Mouse (Mus musculus) retina, postnatal 7 days (tissue): ENCODE measurements around the gene Lypd6b.

Source experiments
- DNase-seq: peaks from one replicate; pipeline ENCODE4 v3.0.0-alpha.2; 2012; ENCODE audit warnings: low read depth, low spot score

Gene Lypd6b

DNA sequence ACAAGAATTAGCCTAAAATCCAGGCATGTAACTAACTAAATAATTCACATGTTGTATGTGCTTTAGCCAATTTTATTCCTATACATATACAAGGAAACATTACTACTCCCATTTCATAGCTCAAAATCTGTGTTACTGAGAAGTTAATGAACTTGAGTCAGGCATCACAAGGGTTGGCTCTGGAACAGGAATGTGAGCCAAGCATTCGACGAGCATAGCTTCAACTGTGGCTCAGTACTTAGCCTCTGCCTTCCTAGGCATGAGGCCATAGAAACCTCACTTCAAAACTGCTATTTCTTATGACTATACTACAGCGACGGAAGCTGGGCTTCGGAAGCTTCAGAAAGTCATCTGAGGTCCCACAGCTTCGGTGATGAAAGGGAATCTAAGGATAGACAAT lies 152.9 kb downstream of the Lypd6b start:
- DNase-seq, result no peak

GRCm38 (mm10) chr2:49942100-49942499 lies 154.6 kb downstream of the Lypd6b start:
- DNase-seq, result no peak

GRCm38 (mm10) chr2:49951681-49952080 lies 164.2 kb downstream of the Lypd6b start:
- no peak for DNase-seq

- no peak for DNase-seq
Measured at GRCm38 (mm10) chr2:49952632-49953293, 165.3 kb downstream of the Lypd6b start.

DNA sequence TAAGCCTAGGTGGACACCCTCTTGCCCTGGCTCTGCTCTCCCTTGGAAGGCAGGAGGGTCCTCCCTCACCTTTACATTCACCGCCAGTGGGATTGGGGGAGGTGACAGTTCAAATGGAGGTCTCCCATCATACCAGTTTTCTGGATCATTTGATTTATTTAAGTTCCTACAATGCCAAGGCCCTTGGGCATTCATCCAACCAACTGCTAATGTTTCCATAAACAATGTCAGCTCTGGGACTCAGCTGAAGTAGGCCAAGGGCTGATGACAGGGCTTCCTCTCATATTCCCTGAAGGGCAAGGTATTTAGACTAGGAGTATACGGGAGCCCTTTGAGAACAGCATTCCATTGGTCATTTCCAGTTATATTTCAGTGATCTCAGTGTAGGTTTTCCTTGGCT lies 170.0 kb downstream of the Lypd6b start:
- no peak for DNase-seq

- no peak for DNase-seq
Measured at GRCm38 (mm10) chr2:49961991-49962390, 174.5 kb downstream of the Lypd6b start.

- DNase-seq, result no peak
Measured at GRCm38 (mm10) chr2:49964899-49965298, 177.4 kb downstream of the Lypd6b start.

DNA sequence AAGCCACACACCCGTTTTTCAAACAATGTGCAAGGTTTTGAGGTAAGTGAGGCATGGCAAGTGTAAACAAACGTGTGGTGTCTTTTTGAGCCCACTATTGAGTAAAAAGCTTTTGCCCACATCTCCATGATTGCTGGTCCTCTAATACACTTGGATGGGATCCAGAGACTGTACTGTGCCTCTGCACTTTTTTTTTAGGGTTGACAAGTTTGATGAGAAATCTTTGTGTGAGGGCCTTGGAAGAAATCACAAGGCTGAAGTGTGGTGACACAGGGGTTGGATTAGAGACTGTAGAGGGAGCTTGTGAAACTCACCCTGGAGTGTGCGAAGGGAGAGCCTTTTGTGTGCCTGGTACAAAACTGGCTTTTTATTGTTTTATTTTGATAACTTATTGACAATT lies 180.3 kb downstream of the Lypd6b start:
- DNase-seq, result no peak

DNA sequence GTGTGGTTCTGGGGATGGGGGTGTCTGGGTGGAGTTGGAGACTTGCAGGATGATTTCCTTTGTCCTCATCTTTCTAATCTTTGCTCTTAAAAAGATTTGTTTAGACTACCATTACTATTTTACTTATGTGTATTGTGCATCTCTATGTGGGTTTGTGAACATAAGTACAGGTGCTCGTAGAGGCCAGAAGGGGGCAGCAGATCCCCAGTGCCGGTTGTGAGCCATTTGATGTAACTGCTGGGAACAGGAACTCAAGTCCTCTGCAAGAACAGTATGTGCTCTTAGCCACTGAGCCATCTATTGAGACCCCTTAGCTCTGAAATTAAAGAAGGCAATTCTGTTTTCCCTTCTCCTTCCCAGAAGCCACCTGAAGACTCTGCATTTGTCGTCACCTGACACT lies 183.5 kb downstream of the Lypd6b start:
- no peak for DNase-seq

GRCm38 (mm10) chr2:49978606-49979005 lies 191.1 kb downstream of the Lypd6b start:
- DNase-seq, result no peak

DNA sequence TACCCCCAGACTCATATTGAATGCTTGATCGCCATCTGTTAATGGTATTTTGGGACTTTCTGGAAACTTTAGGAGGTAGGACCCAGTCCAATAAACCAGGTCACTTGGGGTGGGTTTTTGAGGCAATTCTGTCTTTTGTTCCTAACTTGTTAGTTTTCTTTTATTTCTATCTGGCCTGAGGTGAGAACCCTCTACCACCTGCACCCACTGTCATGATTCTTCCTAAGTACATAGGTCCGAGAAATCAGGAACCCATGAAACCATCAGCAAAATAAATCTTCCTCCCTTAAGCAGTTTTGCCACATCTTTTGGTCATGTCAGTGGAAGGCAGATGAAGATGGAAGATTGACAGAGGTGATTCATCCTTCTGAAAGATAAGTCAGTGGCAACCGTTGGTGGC lies 192.5 kb downstream of the Lypd6b start:
- no peak for DNase-seq

- DNase-seq, result no peak
Measured at GRCm38 (mm10) chr2:49983021-49983420, 195.5 kb downstream of the Lypd6b start.

- no peak for DNase-seq
Measured at GRCm38 (mm10) chr2:49984780-49985179, 197.3 kb downstream of the Lypd6b start.

DNA sequence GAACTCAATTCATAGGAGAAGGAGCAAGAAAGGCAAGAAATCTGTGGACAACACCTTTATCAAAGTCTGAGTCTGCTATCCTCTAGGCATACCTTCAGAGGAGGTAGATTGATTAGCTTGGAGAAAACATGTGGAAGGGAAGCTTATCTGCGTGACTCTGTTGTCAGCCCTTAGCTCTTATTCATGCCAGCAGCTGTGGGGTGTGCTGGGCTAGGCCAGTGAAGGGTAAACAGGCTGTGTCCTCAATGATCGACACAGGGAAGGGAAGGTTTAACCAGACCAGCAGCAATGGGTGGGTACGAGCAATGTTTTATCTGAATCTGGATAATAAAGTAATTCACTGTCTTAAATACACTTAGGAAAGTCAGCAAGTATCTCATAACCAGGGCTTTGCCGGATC lies 208.4 kb downstream of the Lypd6b start:
- DNase-seq, result no peak

GRCm38 (mm10) chr2:49997216-49997615 lies 209.7 kb downstream of the Lypd6b start:
- DNase-seq, result no peak
